Mouse (Mus musculus): ENCODE measurements around the gene Atrnl1. TPM values are rescaled to one million over a fixed set of nuclear protein-coding genes. Genes with fewer than 3 reads are reported as not detected.

The Atrnl1 gene
- polyA plus RNA-seq, 1 experiment from 2014 or later = 7.8 TPM

- no peaks in the 10 kb centered on the region for H3K9me3 ChIP-seq (replicated peaks; ENCODE audit: control insufficient read depth, low read length)
- no peaks in the 10 kb centered on the region for H3K4me1 ChIP-seq (ENCODE audit: control insufficient read depth, insufficient read depth, low read length)
- H3K36me3 ChIP-seq (replicated peaks; ENCODE audit: control insufficient read depth, insufficient read depth, low read depth, low read length) = peaks cover 2% of the 10 kb centered on the region; the same call in 1 of the 2 replicates
- ATAC-seq (replicated peaks; ENCODE audit: insufficient number of reproducible peaks, low FRiP score, low TSS enrichment, low read depth) (no peak), DNase-seq (ENCODE audit: low spot score) (no peak)
- H3K9ac ChIP-seq (replicated peaks; ENCODE audit: low read length) = no peak overlapping the region
- no peak overlapping the region for H3K4me3 ChIP-seq (ENCODE audit: low read depth, low read length)
- no peak overlapping the region for H3K4me2 ChIP-seq (ENCODE audit: low read depth, low read length)
- WGBS = 94% methylated on average over 2 of the region's 2 CpGs
- no peak overlapping the region for H3K27ac ChIP-seq (replicated peaks; ENCODE audit: low read depth, low read length)
- no peaks in the 10 kb centered on the region for H3K27me3 ChIP-seq (ENCODE audit: control insufficient read depth, insufficient read depth, low read length)
Observed at GRCm38 (mm10) chr19:57725326-57725725, 114.5 kb downstream of the Atrnl1 start.

GRCm38 (mm10) chr19:57727009-57727408, 116.2 kb downstream of the Atrnl1 start:
- DNase-seq (ENCODE audit: low spot score) (no peak), ATAC-seq (replicated peaks; ENCODE audit: insufficient number of reproducible peaks, low FRiP score, low TSS enrichment, low read depth) (no peak)
- H3K9ac ChIP-seq (replicated peaks; ENCODE audit: low read length) = no peak overlapping the region
- 95% methylated on average over 4 of the region's 4 CpGs for WGBS
- no peak overlapping the region for H3K4me2 ChIP-seq (ENCODE audit: low read depth, low read length)
- no peaks in the 10 kb centered on the region for H3K9me3 ChIP-seq (replicated peaks; ENCODE audit: control insufficient read depth, low read length)
- H3K4me3 ChIP-seq (ENCODE audit: low read depth, low read length) = no peak overlapping the region
- no peaks in the 10 kb centered on the region for H3K27me3 ChIP-seq (ENCODE audit: control insufficient read depth, insufficient read depth, low read length)
- H3K36me3 ChIP-seq (replicated peaks; ENCODE audit: control insufficient read depth, insufficient read depth, low read depth, low read length) = peaks cover 4% of the 10 kb centered on the region; the same call in 1 of the 2 replicates
- H3K4me1 ChIP-seq (ENCODE audit: control insufficient read depth, insufficient read depth, low read length) = no peaks in the 10 kb centered on the region
- H3K27ac ChIP-seq (replicated peaks; ENCODE audit: low read depth, low read length) = no peak overlapping the region

GRCm38 (mm10) chr19:57737475-57737874, 126.6 kb downstream of the Atrnl1 start:
- Histone ChIP-seq H3K9ac (replicated peaks; ENCODE audit: low read length) (no peak overlapping the region), H3K9me3 (replicated peaks; ENCODE audit: control insufficient read depth, low read length) (no peaks in the 10 kb centered on the region), H3K4me3 (ENCODE audit: low read depth, low read length) (no peak overlapping the region), H3K4me2 (ENCODE audit: low read depth, low read length) (no peak overlapping the region), H3K36me3 (replicated peaks; ENCODE audit: control insufficient read depth, insufficient read depth, low read depth, low read length) (no peaks in the 10 kb centered on the region; the same call in none of the 2 replicates), H3K27me3 (ENCODE audit: control insufficient read depth, insufficient read depth, low read length) (no peaks in the 10 kb centered on the region), H3K27ac (replicated peaks; ENCODE audit: low read depth, low read length) (no peak overlapping the region), H3K4me1 (ENCODE audit: control insufficient read depth, insufficient read depth, low read length) (no peaks in the 10 kb centered on the region)
- DNase-seq (ENCODE audit: low spot score) (no peak), ATAC-seq (replicated peaks; ENCODE audit: insufficient number of reproducible peaks, low FRiP score, low TSS enrichment, low read depth) (no peak)
- WGBS = 91% methylated on average over 3 of the region's 3 CpGs

GRCm38 (mm10) chr19:57745579-57745978, 134.7 kb downstream of the Atrnl1 start:
- DNase-seq (ENCODE audit: low spot score) (peak; percentile 72), ATAC-seq (replicated peaks; ENCODE audit: insufficient number of reproducible peaks, low FRiP score, low TSS enrichment, low read depth) (no peak)
- 63% methylated on average over 9 of the region's 9 CpGs for WGBS
- no peaks in the 10 kb centered on the region for H3K36me3 ChIP-seq (replicated peaks; ENCODE audit: control insufficient read depth, insufficient read depth, low read depth, low read length)
- H3K9me3 ChIP-seq (replicated peaks; ENCODE audit: control insufficient read depth, low read length) = no peaks in the 10 kb centered on the region
- no peak overlapping the region for H3K9ac ChIP-seq (replicated peaks; ENCODE audit: low read length)
- H3K4me2 ChIP-seq (ENCODE audit: low read depth, low read length) = no peak overlapping the region
- no peak overlapping the region for H3K4me3 ChIP-seq (ENCODE audit: low read depth, low read length)
- no peak overlapping the region for H3K27ac ChIP-seq (replicated peaks; ENCODE audit: low read depth, low read length)
- no peaks in the 10 kb centered on the region for H3K4me1 ChIP-seq (ENCODE audit: control insufficient read depth, insufficient read depth, low read length)
- H3K27me3 ChIP-seq (ENCODE audit: control insufficient read depth, insufficient read depth, low read length) = no peaks in the 10 kb centered on the region

GRCm38 (mm10) chr19:57746553-57746952, 135.7 kb downstream of the Atrnl1 start:
- Histone ChIP-seq H3K4me2 (ENCODE audit: low read depth, low read length) (no peak overlapping the region), H3K36me3 (replicated peaks; ENCODE audit: control insufficient read depth, insufficient read depth, low read depth, low read length) (no peaks in the 10 kb centered on the region), H3K27ac (replicated peaks; ENCODE audit: low read depth, low read length) (no peak overlapping the region), H3K9me3 (replicated peaks; ENCODE audit: control insufficient read depth, low read length) (no peaks in the 10 kb centered on the region), H3K27me3 (ENCODE audit: control insufficient read depth, insufficient read depth, low read length) (no peaks in the 10 kb centered on the region), H3K4me3 (ENCODE audit: low read depth, low read length) (no peak overlapping the region), H3K4me1 (ENCODE audit: control insufficient read depth, insufficient read depth, low read length) (no peaks in the 10 kb centered on the region), H3K9ac (replicated peaks; ENCODE audit: low read length) (no peak overlapping the region)
- DNase-seq (ENCODE audit: low spot score) (no peak), ATAC-seq (replicated peaks; ENCODE audit: insufficient number of reproducible peaks, low FRiP score, low TSS enrichment, low read depth) (no peak)
- WGBS = 89% methylated on average over 11 of the region's 11 CpGs

- Histone ChIP-seq H3K9ac (replicated peaks; ENCODE audit: low read length) (no peak overlapping the region), H3K4me3 (ENCODE audit: low read depth, low read length) (no peak overlapping the region), H3K27me3 (ENCODE audit: control insufficient read depth, insufficient read depth, low read length) (no peaks in the 10 kb centered on the region), H3K9me3 (replicated peaks; ENCODE audit: control insufficient read depth, low read length) (no peaks in the 10 kb centered on the region), H3K27ac (replicated peaks; ENCODE audit: low read depth, low read length) (no peak overlapping the region), H3K4me1 (ENCODE audit: control insufficient read depth, insufficient read depth, low read length) (no peaks in the 10 kb centered on the region), H3K4me2 (ENCODE audit: low read depth, low read length) (no peak overlapping the region), H3K36me3 (replicated peaks; ENCODE audit: control insufficient read depth, insufficient read depth, low read depth, low read length) (no peaks in the 10 kb centered on the region)
- no peak for DNase-seq (ENCODE audit: low spot score)
- WGBS = 95% methylated on average over 14 of the region's 14 CpGs
- ATAC-seq (replicated peaks; ENCODE audit: insufficient number of reproducible peaks, low FRiP score, low TSS enrichment, low read depth) = no peak
Observed at GRCm38 (mm10) chr19:57752189-57752588, 141.4 kb downstream of the Atrnl1 start.

GRCm38 (mm10) chr19:57762526-57762925, 151.7 kb downstream of the Atrnl1 start:
- Histone ChIP-seq H3K4me2 (ENCODE audit: low read depth, low read length) (no peak overlapping the region), H3K36me3 (replicated peaks; ENCODE audit: control insufficient read depth, insufficient read depth, low read depth, low read length) (no peaks in the 10 kb centered on the region), H3K27ac (replicated peaks; ENCODE audit: low read depth, low read length) (no peak overlapping the region), H3K9ac (replicated peaks; ENCODE audit: low read length) (no peak overlapping the region), H3K9me3 (replicated peaks; ENCODE audit: control insufficient read depth, low read length) (no peaks in the 10 kb centered on the region), H3K4me3 (ENCODE audit: low read depth, low read length) (no peak overlapping the region), H3K4me1 (ENCODE audit: control insufficient read depth, insufficient read depth, low read length) (no peaks in the 10 kb centered on the region), H3K27me3 (ENCODE audit: control insufficient read depth, insufficient read depth, low read length) (no peaks in the 10 kb centered on the region)
- 88% methylated on average over 2 of the region's 2 CpGs for WGBS
- DNase-seq (ENCODE audit: low spot score) (no peak), ATAC-seq (replicated peaks; ENCODE audit: insufficient number of reproducible peaks, low FRiP score, low TSS enrichment, low read depth) (no peak)

- H3K4me1 ChIP-seq (ENCODE audit: control insufficient read depth, insufficient read depth, low read length) = no peaks in the 10 kb centered on the region
- H3K27me3 ChIP-seq (ENCODE audit: control insufficient read depth, insufficient read depth, low read length) = no peaks in the 10 kb centered on the region
- no peak overlapping the region for H3K4me3 ChIP-seq (ENCODE audit: low read depth, low read length)
- H3K27ac ChIP-seq (replicated peaks; ENCODE audit: low read depth, low read length) = no peak overlapping the region
- 83% methylated on average over 16 of the region's 16 CpGs for WGBS
- H3K36me3 ChIP-seq (replicated peaks; ENCODE audit: control insufficient read depth, insufficient read depth, low read depth, low read length) = no peaks in the 10 kb centered on the region
- DNase-seq (ENCODE audit: low spot score) (no peak), ATAC-seq (replicated peaks; ENCODE audit: insufficient number of reproducible peaks, low FRiP score, low TSS enrichment, low read depth) (no peak)
- H3K9me3 ChIP-seq (replicated peaks; ENCODE audit: control insufficient read depth, low read length) = no peaks in the 10 kb centered on the region
- H3K4me2 ChIP-seq (ENCODE audit: low read depth, low read length) = no peak overlapping the region
- H3K9ac ChIP-seq (replicated peaks; ENCODE audit: low read length) = no peak overlapping the region
Observed at GRCm38 (mm10) chr19:57764576-57765371, 153.9 kb downstream of the Atrnl1 start.
